Mouse (Mus musculus): ENCODE results near the gene Zswim2. TPM values are rescaled to one million over a fixed set of nuclear protein-coding genes. Genes with fewer than 3 reads are reported as not detected.
A peak's percentile ranks its signal among the peaks of the same experiment; 100 is the strongest.

The Zswim2 gene
- polyA plus RNA-seq, 1 experiment from 2014 or later, result not detected

GRCm38 (mm10) chr2:83941378-83941777, 350 bp upstream of the Zswim2 start:
- Histone ChIP-seq H3K9ac (ENCODE audit: low read length) (no peak overlapping the region), H3K4me1 (replicated peaks; ENCODE audit: control insufficient read depth, insufficient read depth, low read length) (no peaks in the 10 kb centered on the region), H3K4me3 (ENCODE audit: low read depth, low read length) (0 out of 2 replicates have a peak overlapping the region, but pooled peaks have one; percentile 16), H3K9me3 (ENCODE audit: control insufficient read depth, low read length) (no peaks in the 10 kb centered on the region), H3K4me2 (ENCODE audit: low read length) (peak overlapping the region; percentile 39), H3K27ac (ENCODE audit: low read depth) (no peak overlapping the region), H3K36me3 (ENCODE audit: control insufficient read depth, insufficient read depth, low read length) (no peaks in the 10 kb centered on the region), H3K27me3 (replicated peaks; ENCODE audit: control insufficient read depth, insufficient read depth, low read length) (no peaks in the 10 kb centered on the region)
- ATAC-seq (replicated peaks; ENCODE audit: low FRiP score, low TSS enrichment, low read depth) (no peak), DNase-seq (ENCODE audit: low spot score) (no peak)
- WGBS, result 50% methylated on average over 3 of the region's 3 CpGs

GRCm38 (mm10) chr2:83929478-83930088, 11.4 kb downstream of the Zswim2 start:
- no peak for DNase-seq (ENCODE audit: low spot score)
- Histone ChIP-seq H3K9me3 (ENCODE audit: control insufficient read depth, low read length) (no peaks in the 10 kb centered on the region), H3K27ac (ENCODE audit: low read depth) (no peak overlapping the region), H3K4me1 (replicated peaks; ENCODE audit: control insufficient read depth, insufficient read depth, low read length) (no peaks in the 10 kb centered on the region), H3K36me3 (ENCODE audit: control insufficient read depth, insufficient read depth, low read length) (no peaks in the 10 kb centered on the region), H3K27me3 (replicated peaks; ENCODE audit: control insufficient read depth, insufficient read depth, low read length) (no peaks in the 10 kb centered on the region), H3K9ac (ENCODE audit: low read length) (no peak overlapping the region), H3K4me2 (ENCODE audit: low read length) (no peak overlapping the region), H3K4me3 (ENCODE audit: low read depth, low read length) (no peak overlapping the region)
- ATAC-seq (replicated peaks; ENCODE audit: low FRiP score, low TSS enrichment, low read depth), result no peak
- WGBS, result 49% methylated on average over 2 of the region's 2 CpGs

- Histone ChIP-seq H3K9me3 (ENCODE audit: control insufficient read depth, low read length) (no peaks in the 10 kb centered on the region), H3K4me1 (replicated peaks; ENCODE audit: control insufficient read depth, insufficient read depth, low read length) (no peaks in the 10 kb centered on the region), H3K27ac (ENCODE audit: low read depth) (no peak overlapping the region), H3K27me3 (replicated peaks; ENCODE audit: control insufficient read depth, insufficient read depth, low read length) (no peaks in the 10 kb centered on the region), H3K4me2 (ENCODE audit: low read length) (no peak overlapping the region), H3K4me3 (ENCODE audit: low read depth, low read length) (no peak overlapping the region), H3K9ac (ENCODE audit: low read length) (no peak overlapping the region), H3K36me3 (ENCODE audit: control insufficient read depth, insufficient read depth, low read length) (no peaks in the 10 kb centered on the region)
- DNase-seq (ENCODE audit: low spot score) (no peak), ATAC-seq (replicated peaks; ENCODE audit: low FRiP score, low TSS enrichment, low read depth) (no peak)
- 68% methylated on average over 2 of the region's 2 CpGs for WGBS
Observed at GRCm38 (mm10) chr2:83901896-83902540, 39.0 kb downstream of the Zswim2 start.

GRCm38 (mm10) chr2:83893701-83894100, 47.3 kb downstream of the Zswim2 start:
- DNase-seq (ENCODE audit: low spot score), result no peak
- Histone ChIP-seq H3K4me2 (ENCODE audit: low read length) (no peak overlapping the region), H3K4me3 (ENCODE audit: low read depth, low read length) (no peak overlapping the region), H3K9ac (ENCODE audit: low read length) (no peak overlapping the region), H3K9me3 (ENCODE audit: control insufficient read depth, low read length) (no peaks in the 10 kb centered on the region), H3K4me1 (replicated peaks; ENCODE audit: control insufficient read depth, insufficient read depth, low read length) (no peaks in the 10 kb centered on the region), H3K27me3 (replicated peaks; ENCODE audit: control insufficient read depth, insufficient read depth, low read length) (no peaks in the 10 kb centered on the region), H3K36me3 (ENCODE audit: control insufficient read depth, insufficient read depth, low read length) (no peaks in the 10 kb centered on the region), H3K27ac (ENCODE audit: low read depth) (no peak overlapping the region)
- ATAC-seq (replicated peaks; ENCODE audit: low FRiP score, low TSS enrichment, low read depth), result no peak
- WGBS, result 86% methylated on average over 2 of the region's 2 CpGs

GRCm38 (mm10) chr2:83883850-83884420, 57.1 kb downstream of the Zswim2 start:
- Histone ChIP-seq H3K4me3 (ENCODE audit: low read depth, low read length) (no peak overlapping the region), H3K9ac (ENCODE audit: low read length) (no peak overlapping the region), H3K27me3 (replicated peaks; ENCODE audit: control insufficient read depth, insufficient read depth, low read length) (no peaks in the 10 kb centered on the region), H3K27ac (ENCODE audit: low read depth) (no peak overlapping the region), H3K9me3 (ENCODE audit: control insufficient read depth, low read length) (no peaks in the 10 kb centered on the region), H3K36me3 (ENCODE audit: control insufficient read depth, insufficient read depth, low read length) (peaks cover 3% of the 10 kb centered on the region; the same call in 1 of the 2 replicates), H3K4me2 (ENCODE audit: low read length) (no peak overlapping the region), H3K4me1 (replicated peaks; ENCODE audit: control insufficient read depth, insufficient read depth, low read length) (no peaks in the 10 kb centered on the region)
- ATAC-seq (replicated peaks; ENCODE audit: low FRiP score, low TSS enrichment, low read depth), result no peak
- WGBS, result 69% methylated on average over 6 of the region's 6 CpGs
- no peak for DNase-seq (ENCODE audit: low spot score)

Other genes with a start within 250 kb of the Zswim2 start
- 75.3 and 85.3 TPM in 2 replicates for gene Itgav, start 216.8 kb downstream of the Zswim2 start, polyA plus RNA-seq (2014; fragmentation: Nextera tagmentation; extraction: Ambion mirVana)
- 13.9 and 18.4 TPM in 2 replicates for gene Fam171b, start 128.6 kb downstream of the Zswim2 start, polyA plus RNA-seq (2014; fragmentation: Nextera tagmentation; extraction: Ambion mirVana)
- gene Gm13698, start 14.5 kb upstream of the Zswim2 start, polyA plus RNA-seq (2014; fragmentation: Nextera tagmentation; extraction: Ambion mirVana), result not detected in 2 replicates
- gene Gm13693, start 20.3 kb upstream of the Zswim2 start, polyA plus RNA-seq (2014; fragmentation: Nextera tagmentation; extraction: Ambion mirVana), result not detected in 2 replicates
- gene Gm13695, start 26.1 kb upstream of the Zswim2 start, polyA plus RNA-seq (2014; fragmentation: Nextera tagmentation; extraction: Ambion mirVana), result not detected in 2 replicates
- gene Gm13696, start 31.9 kb upstream of the Zswim2 start, polyA plus RNA-seq (2014; fragmentation: Nextera tagmentation; extraction: Ambion mirVana), result not detected in 2 replicates
- gene Gm13694, start 37.7 kb upstream of the Zswim2 start, polyA plus RNA-seq (2014; fragmentation: Nextera tagmentation; extraction: Ambion mirVana), result not detected in 2 replicates
- gene Gm13697, start 43.5 kb upstream of the Zswim2 start, polyA plus RNA-seq (2014; fragmentation: Nextera tagmentation; extraction: Ambion mirVana), result not detected in 2 replicates
- not detected in 2 replicates for gene Gm13691, start 49.3 kb upstream of the Zswim2 start, polyA plus RNA-seq (2014; fragmentation: Nextera tagmentation; extraction: Ambion mirVana)

All from intestine, embryonic 14.5 days (tissue).